Mouse (Mus musculus): ENCODE data around the gene Zfp672. TPM values are rescaled to one million over a fixed set of nuclear protein-coding genes. Genes with fewer than 3 reads are reported as not detected.
"Not testable (repeated sequence)": the region's sequence is repeated elsewhere in the genome, so short reads cannot be mapped to it uniquely, and the experiment has no call there.

Zfp672 gene
- total RNA-seq, 1 experiment from 2014 or later, result 34.0 TPM

DNA sequence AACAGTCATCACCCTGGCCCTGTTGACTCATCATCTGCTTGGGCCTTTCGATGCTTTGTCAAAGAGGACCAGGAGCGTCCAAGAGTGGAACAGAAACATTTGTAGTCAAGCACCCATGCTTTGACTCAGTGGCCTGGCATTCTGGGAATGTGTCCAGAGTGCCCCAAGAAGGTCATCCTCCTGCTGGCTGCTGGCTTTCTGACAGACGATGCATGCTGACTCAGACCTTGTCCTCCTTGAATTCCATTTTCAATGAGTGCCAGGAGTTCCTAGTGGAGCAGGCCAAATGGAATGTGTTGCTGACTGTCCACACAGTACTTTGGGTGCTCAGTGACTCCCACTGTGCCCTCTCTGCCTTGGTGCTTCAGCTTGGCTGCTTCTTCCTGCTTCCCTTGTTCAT, 4.6 kb upstream of the Zfp672 start:
- ATAC-seq (replicated peaks in 1 of 2; ENCODE audit: insufficient read depth in 1 of 2, low FRiP score in 2 of 2, low TSS enrichment in 1 of 2, low read depth in 1 of 2, poor library complexity in 2 of 2, severe bottlenecking in 2 of 2), result no peak

DNA sequence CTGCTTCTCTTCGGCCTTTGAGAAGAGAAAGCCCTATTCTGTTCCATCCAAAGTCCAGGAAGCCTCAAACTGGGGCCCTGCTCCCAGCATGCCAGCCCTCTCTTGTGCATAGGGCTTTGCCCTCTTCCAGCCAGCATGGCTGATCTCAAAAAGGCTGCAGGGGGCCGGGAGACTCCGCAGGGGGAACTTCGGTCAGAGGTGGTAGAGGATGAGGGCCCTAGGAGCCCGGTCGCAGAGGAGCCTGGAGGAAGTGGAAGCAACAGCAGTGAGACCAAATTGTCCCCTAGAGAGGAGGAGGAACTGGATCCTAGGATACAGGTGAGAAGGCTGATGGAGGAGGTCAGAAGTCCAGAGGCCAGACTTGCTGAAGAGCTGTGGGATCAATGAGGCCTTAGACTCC, 1.4 kb upstream of the Zfp672 start:
- no peak for ATAC-seq (replicated peaks in 1 of 2; ENCODE audit: insufficient read depth in 1 of 2, low FRiP score in 2 of 2, low TSS enrichment in 1 of 2, low read depth in 1 of 2, poor library complexity in 2 of 2, severe bottlenecking in 2 of 2)

DNA sequence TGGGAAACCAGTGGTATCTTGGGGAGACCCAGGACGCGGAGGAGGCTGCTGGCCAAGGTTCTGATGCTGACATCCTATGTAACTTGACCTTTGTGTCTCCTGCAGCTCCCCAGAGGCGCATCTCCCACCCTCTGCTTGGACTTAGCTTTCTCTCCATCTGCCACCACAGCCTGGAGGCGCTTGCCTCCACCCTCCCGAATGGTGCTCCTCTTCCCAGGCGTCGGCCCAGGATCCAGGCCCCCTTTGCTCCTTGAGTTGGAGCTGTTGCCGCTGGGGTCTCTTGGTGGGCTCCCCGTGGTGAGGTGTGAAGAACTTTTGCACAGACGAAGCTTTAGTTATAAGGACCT, 983 bp upstream of the Zfp672 start:
- no peak for ATAC-seq (replicated peaks in 1 of 2; ENCODE audit: insufficient read depth in 1 of 2, low FRiP score in 2 of 2, low TSS enrichment in 1 of 2, low read depth in 1 of 2, poor library complexity in 2 of 2, severe bottlenecking in 2 of 2)

DNA sequence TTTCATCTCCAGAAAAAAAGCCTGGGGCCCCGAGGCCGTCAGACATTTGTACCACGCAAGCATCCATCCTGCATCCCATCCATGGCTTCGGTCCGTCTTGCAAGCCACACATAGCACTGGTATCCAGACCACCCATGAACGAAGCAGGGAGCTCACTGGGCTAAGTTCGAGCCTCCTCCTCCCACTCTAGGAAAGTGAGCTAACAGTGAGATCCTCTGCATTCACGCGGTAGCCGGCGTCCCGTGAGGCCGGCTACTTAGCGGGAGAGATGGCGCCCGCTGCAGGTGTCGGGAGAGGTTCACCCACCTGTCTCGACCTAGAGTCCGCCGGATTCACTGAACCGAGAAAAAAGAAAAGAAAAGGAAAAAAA, 248 bp downstream of the Zfp672 start:
- ATAC-seq (replicated peaks in 1 of 2; ENCODE audit: insufficient read depth in 1 of 2, low FRiP score in 2 of 2, low TSS enrichment in 1 of 2, low read depth in 1 of 2, poor library complexity in 2 of 2, severe bottlenecking in 2 of 2), result peak; percentile 26 to 38

DNA sequence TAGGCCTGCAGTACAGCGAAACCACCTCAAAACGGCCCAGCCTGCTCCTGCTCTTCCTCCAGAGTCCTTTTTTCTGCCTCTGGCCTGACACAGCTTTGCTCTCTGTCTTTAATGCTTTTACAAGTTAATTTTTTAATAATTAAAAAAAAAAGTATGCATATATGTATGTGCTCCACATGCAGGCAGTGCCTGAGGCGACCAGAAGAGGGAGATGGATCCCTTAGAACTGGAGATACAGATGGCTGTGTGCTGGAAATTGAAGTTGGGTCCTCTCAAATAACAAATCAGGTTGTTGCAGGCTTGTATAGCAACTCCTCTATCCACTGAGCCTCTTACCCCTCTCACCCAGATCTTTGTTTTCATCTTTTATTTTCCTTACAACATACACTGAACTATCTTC, 3.4 kb downstream of the Zfp672 start:
- ATAC-seq (replicated peaks in 1 of 2; ENCODE audit: insufficient read depth in 1 of 2, low FRiP score in 2 of 2, low TSS enrichment in 1 of 2, low read depth in 1 of 2, poor library complexity in 2 of 2, severe bottlenecking in 2 of 2), result no peak

DNA sequence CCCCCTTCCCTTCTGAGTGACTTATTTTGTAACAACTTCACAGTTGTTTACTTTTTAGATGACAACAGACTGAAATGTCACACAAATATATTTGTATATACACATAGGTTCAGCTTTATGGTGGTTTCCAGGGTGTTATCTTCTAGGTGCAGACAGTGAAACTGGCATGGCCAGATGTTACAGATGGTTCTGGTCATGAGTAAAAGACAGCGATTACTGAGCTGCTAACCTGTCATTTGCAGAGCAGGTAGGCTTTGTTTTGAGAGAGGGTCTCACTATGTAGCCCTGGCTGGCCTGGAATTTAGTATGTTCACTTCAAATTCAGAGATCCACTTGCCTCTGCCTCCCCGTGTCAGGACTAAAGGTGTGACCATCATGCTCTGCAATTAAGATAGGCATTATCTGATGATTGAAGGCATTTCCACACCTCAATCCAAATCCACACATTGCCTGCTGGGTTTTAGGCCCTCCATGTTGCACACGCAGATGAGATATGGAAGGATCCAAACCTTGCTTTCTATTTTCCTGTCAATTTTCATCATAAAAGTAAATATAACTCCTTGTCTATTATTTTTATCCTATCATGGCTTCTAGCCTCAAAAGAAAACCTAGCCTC, 5.4 kb downstream of the Zfp672 start:
- ATAC-seq (replicated peaks in 1 of 2; ENCODE audit: insufficient read depth in 1 of 2, low FRiP score in 2 of 2, low TSS enrichment in 1 of 2, low read depth in 1 of 2, poor library complexity in 2 of 2, severe bottlenecking in 2 of 2), result no peak

DNA sequence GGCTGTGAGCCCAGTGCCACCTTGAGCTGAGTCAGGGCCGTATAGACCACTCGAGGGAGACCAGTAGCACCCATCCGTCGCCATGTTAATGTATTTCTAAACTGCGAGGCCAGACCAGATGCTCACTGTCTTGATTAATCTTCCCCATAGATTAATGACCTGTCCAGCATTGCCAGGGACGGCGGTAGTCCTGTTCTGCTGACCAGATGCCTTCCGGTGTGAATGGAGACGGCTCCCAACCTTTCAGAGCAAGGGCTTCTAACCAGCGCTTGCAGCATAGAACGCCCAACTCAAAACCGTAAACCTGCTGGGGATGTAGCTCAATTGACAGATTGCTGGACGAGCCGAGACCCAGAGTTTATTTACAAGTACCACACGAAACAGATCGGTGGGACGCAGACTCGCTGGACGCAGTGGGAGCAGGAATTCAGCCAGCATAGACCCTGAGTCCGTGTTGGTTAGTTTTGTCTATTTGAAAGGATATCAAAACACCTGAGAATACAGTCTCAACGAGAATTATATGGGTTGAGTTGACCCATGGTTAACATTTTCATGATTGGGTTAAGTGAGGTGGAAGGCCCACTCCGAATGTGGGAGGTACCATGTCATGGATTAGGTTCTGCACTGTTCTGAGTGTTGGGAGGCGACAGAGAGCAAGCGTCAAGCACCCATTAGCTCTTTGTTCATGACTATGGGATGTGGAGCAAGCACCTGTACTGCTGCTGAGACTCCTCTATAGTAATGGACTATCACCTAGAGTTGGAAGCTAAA, 6.4 kb downstream of the Zfp672 start:
- peak in 1 of 2 experiments; percentile 9; a peak in 1 of 4 replicates for ATAC-seq (replicated peaks in 1 of 2; ENCODE audit: insufficient read depth in 1 of 2, low FRiP score in 2 of 2, low TSS enrichment in 1 of 2, low read depth in 1 of 2, poor library complexity in 2 of 2, severe bottlenecking in 2 of 2)

DNA sequence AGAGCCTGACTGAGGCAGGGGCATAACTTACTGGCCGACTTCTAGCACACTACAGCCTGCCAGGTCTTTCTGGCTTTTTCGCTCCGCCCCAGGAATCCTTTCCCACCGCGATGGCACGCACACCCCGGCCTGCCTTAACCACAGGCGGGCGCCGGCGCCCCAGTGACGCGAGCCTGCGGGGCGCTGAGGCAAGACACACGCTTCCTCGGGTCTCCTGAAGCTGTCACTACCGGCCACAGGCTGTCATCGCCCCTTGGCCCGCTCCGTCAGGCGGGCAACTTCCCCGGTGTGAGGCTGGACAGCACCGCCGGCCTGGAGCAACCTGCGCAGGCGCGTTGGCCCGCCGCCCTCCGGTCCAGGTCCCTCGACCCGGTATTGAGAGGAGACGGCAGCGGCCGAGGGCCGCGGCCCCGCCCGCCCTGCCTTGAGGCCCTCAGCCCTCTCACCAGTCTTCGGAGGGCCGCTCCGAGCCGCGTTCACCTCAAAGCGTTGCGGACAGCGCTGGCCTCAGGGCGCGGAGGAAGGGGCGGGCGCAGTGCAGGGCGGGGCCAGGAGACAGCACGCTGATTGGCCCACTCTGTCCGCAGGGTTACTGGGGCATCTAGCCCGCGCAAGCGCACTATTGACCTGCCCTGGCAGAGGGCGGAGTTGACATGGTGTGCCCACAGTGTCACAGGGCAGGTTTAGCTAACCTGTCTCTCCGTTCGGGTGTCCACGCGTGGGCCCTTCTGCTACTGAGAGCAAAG, 7.1 kb downstream of the Zfp672 start:
- ATAC-seq (replicated peaks in 1 of 2; ENCODE audit: insufficient read depth in 1 of 2, low FRiP score in 2 of 2, low TSS enrichment in 1 of 2, low read depth in 1 of 2, poor library complexity in 2 of 2, severe bottlenecking in 2 of 2), result peak; percentile 96

DNA sequence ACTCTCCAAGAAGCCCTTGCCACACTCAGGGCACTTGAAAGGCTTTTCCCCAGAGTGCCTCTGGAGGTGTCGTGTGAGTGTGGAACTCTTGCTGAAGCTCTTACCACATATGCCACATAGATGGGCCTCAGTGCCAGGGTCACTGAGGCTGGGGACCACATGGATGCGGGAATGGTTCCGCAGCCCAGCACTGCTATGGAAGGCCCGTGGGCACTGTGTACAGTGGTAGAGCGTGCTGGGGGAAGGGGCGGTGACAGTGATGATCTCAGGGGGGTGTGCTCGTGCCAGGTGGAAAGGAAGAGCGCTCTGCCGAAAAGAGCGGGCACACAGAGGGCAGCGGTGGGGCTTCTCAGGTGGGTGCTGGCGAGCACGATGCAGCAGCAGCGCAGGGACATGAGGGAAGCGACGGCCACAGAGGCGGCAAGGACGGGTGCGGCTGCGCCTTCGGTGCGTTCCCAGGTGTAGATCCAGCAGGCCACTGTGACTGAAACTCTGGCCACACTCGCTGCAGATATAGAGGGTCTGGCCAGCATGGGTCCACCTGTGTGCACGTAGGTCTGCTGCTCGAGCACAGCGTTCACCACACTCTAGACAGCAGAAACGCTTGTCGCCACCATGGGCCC, 13.3 kb downstream of the Zfp672 start:
- ATAC-seq (replicated peaks in 1 of 2; ENCODE audit: insufficient read depth in 1 of 2, low FRiP score in 2 of 2, low TSS enrichment in 1 of 2, low read depth in 1 of 2, poor library complexity in 2 of 2, severe bottlenecking in 2 of 2), result no peak

DNA sequence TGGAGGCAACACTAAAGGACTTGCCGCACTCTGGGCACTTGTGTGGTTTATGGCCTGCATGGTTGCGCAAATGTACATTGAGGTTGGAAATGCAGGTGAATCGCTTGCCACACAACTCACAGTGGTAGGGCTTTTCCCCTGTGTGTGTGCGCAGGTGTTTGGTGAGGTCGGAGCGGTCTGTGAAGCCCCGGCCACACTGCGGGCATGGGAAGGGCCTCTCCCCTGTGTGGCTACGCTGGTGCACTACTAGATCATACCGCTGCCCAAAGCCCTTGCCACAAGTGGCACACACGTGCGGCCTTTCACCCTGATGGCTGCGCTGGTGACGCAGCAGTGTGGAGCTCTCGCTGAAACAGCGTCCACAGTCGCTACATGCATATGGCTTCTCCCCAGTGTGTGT, 13.8 kb downstream of the Zfp672 start:
- ATAC-seq (replicated peaks in 1 of 2; ENCODE audit: insufficient read depth in 1 of 2, low FRiP score in 2 of 2, low TSS enrichment in 1 of 2, low read depth in 1 of 2, poor library complexity in 2 of 2, severe bottlenecking in 2 of 2), result no peak

DNA sequence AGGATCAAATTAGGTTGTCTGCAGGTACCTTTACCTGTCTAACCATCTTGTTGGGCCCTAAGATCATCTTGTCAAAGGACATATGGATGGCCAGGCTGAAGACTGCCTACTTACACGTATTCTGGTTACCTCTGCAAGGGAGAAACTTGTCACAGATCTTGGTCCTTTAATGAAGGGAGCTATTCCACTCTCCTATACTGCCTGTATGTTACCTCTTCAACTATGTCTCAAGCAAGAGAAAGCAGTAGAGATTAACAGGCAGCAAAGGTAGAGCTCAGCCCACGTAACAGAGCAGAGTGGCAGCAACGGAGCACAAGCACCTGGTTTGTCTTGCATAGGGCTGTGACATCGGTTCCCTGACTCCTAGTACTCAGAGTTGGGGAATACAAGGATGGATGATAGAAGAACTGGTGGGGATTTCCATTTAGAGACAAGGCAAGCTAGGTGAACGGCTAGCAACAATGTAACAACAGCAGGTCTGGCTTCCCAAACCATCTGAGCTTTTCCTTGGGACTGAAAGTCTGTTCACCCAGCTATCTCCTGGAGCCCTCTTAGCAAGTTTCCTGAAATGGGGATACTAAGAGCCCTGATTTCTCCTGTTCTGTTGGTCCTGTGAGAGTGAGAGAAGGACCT, 14.5 kb downstream of the Zfp672 start:
- no peak for ATAC-seq (replicated peaks in 1 of 2; ENCODE audit: insufficient read depth in 1 of 2, low FRiP score in 2 of 2, low TSS enrichment in 1 of 2, low read depth in 1 of 2, poor library complexity in 2 of 2, severe bottlenecking in 2 of 2)

DNA sequence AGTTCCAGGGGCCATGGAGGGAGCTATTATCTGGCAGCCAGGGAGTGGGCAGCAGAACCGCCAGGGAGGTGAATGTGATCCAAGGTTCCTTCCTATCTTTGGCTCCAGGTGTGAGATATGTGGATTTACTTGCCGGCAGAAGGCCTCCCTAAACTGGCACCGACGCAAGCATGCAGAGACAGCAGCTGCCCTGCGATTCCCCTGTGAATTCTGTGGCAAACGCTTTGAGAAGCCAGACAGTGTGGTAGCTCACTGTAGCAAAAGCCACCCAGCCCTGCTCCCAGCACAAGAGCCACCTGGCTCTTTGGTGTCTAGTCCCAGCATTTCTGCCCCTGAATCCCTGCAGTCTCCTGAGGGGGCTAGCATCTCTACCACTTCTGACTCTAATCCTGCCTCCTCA, 16.1 kb downstream of the Zfp672 start:
- ATAC-seq (replicated peaks in 1 of 2; ENCODE audit: insufficient read depth in 1 of 2, low FRiP score in 2 of 2, low TSS enrichment in 1 of 2, low read depth in 1 of 2, poor library complexity in 2 of 2, severe bottlenecking in 2 of 2), result no peak

DNA sequence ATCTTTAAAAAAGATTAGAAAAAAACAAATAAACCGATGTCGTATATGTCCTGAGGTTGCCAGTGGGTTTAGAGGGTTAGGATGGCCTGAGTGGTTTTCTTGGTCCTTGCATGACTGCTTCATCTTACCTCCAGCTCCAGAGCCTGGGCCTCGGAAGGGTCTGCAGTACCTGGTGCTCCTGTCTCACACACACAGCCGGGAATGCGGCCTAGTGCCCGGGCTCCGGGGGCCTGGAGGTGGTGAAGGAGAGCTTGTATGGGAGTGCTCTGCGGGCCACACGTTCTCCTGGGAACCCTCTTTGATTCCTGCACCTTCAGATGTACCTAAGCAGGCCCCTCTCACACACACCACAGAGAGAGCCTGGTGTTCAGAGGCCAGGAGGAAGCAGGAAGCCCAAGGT, 21.5 kb downstream of the Zfp672 start:
- ATAC-seq (replicated peaks in 1 of 2; ENCODE audit: insufficient read depth in 1 of 2, low FRiP score in 2 of 2, low TSS enrichment in 1 of 2, low read depth in 1 of 2, poor library complexity in 2 of 2, severe bottlenecking in 2 of 2), result no peak

DNA sequence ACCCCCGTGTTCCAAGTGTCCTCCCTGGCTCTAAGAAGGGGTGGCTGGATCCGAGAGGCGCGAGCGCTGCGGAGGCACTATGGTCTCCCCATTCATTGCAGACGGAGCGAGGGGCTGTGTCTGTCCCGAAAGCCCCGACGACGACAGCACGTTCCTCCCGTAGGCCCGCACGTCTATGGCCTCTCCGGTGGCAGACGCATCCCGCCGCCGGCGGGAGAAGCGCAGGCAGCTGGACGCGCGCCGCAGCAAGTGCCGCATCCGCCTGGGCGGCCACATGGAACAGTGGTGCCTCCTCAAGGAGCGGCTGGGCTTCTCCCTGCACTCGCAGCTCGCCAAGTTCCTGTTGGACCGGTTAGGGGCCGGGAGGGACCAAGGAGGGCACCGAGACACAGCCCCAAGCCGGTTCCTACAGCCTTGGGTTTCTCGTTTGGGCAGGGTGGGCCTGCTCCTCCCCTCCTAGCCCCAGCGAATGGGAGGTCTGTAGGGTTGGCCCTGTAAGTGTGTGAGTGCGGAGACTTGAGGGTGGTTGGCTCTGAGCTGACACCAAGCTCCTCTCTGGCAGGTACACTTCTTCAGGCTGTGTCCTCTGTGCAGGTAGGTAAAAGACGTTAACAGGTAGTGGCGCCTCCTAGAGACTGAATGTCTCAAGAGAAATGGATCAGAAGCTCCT, 22.6 kb downstream of the Zfp672 start:
- peak; percentile 54 to 66 for ATAC-seq (replicated peaks in 1 of 2; ENCODE audit: insufficient read depth in 1 of 2, low FRiP score in 2 of 2, low TSS enrichment in 1 of 2, low read depth in 1 of 2, poor library complexity in 2 of 2, severe bottlenecking in 2 of 2)

DNA sequence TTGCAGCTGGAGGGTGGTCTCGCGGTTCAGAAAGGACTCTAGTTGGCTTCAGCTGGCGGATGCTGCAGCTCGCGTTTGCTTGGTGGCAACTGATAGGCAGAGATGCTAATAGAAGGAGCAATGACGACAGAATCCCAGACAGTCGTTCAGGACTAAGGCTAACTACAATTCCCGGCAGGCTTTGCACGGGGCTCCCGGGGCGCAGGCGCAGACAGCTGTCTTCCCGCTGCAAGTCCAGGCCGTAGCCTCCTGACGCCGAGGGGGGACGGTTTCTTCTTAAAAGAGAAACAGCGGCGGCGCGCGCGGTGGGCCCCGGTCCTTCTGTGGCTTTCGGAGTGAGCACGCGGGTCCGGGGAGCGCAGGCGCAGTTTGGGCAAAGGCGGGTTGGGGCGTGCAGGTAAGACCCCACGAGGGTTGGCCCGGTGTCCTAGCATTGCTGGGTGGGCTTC, 23.3 kb downstream of the Zfp672 start, which contains the start of gene Zfp692:
TSS of gene Zfp692 (plus strand) at position 210 of the 449 bp plus-strand sequence.
- peak; percentile 62 to 66 for ATAC-seq (replicated peaks in 1 of 2; ENCODE audit: insufficient read depth in 1 of 2, low FRiP score in 2 of 2, low TSS enrichment in 1 of 2, low read depth in 1 of 2, poor library complexity in 2 of 2, severe bottlenecking in 2 of 2)

DNA sequence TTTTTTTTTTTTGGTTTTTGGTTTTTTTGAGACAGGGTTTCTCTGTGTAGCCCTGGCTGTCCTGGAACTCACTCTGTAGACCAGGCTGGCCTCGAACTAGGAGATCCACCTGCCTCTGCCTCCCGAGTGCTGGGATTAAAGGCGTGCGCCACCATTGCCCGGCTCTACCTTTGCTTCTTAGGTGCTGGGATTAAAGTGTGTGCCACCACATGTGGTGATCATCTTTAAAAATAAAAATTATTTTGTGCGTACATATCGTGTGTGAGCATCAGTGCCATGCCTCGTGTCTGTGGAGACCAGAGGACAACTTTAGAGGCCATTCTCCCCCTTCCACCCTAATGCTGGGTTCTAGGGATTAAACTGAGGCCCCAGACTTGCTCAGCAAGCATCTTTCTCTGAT, 24.8 kb downstream of the Zfp672 start:
- not testable (repeated sequence) for ATAC-seq (replicated peaks in 1 of 2; ENCODE audit: insufficient read depth in 1 of 2, low FRiP score in 2 of 2, low TSS enrichment in 1 of 2, low read depth in 1 of 2, poor library complexity in 2 of 2, severe bottlenecking in 2 of 2)

DNA sequence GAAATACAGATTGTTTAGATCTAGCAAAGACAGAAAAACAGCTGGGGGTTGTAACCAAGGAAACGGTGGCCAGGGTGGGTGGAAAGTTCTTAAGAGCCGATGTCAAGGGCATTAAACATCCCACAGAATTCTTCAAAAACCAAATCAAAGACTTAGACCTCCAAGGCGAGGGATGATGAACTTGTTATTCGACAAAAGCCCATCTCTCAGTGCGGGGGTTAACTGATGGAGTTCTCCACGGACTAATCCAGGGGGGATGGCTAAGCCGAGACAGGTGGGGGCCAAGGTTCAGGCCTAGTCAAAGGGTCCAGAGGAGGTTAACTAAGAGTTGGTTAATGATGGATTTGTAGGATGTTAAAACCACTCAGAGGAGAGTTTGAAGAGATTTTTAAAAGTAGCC, 26.5 kb downstream of the Zfp672 start:
- no peak for ATAC-seq (replicated peaks in 1 of 2; ENCODE audit: insufficient read depth in 1 of 2, low FRiP score in 2 of 2, low TSS enrichment in 1 of 2, low read depth in 1 of 2, poor library complexity in 2 of 2, severe bottlenecking in 2 of 2)
